Mouse (Mus musculus): ENCODE measurements around the gene Gls. TPM values are rescaled to one million over a fixed set of nuclear protein-coding genes. Genes with fewer than 3 reads are reported as not detected.

Gene Gls
- polyA plus RNA-seq, 1 experiment from 2014 or later, result 45.6 TPM

- H3K27me3 ChIP-seq (ENCODE audit: control insufficient read depth, insufficient read depth, low read length), result no peaks in the 10 kb centered on the region
- H3K9ac ChIP-seq (ENCODE audit: low read length), result no peak overlapping the region
- no peak overlapping the region for H3K4me2 ChIP-seq (ENCODE audit: low read length)
- no peak overlapping the region for H3K4me3 ChIP-seq (ENCODE audit: control insufficient read depth in 1 of 2, insufficient read depth in 1 of 2, low read depth in 1 of 2, low read length in 2 of 2)
- WGBS, result 85% methylated on average over 2 of the region's 2 CpGs
- H3K27ac ChIP-seq (replicated peaks in 1 of 2; ENCODE audit: control insufficient read depth in 1 of 2, insufficient read depth in 1 of 2, low read depth in 2 of 2, low read length in 2 of 2), result no peak overlapping the region
- H3K4me1 ChIP-seq (ENCODE audit: control insufficient read depth in 2 of 2, insufficient read depth in 2 of 2, low read length in 2 of 2), result peaks cover 25 to 31% of the 10 kb centered on the region in 2 experiments
- peaks cover 28% of the 10 kb centered on the region for H3K36me3 ChIP-seq (ENCODE audit: control insufficient read depth, insufficient read depth, low read length)
- no peaks in the 10 kb centered on the region for H3K9me3 ChIP-seq (ENCODE audit: control insufficient read depth, low read length)
- no peak for ATAC-seq (ENCODE audit: insufficient number of reproducible peaks, insufficient read depth, low FRiP score, low read depth)
These were observed 85.6 kb downstream of the Gls start for GRCm38 (mm10) chr1:52147431-52147830.

GRCm38 (mm10) chr1:52146214-52146970 is 86.6 kb downstream of the Gls start:
- H3K9me3 ChIP-seq (ENCODE audit: control insufficient read depth, low read length), result no peaks in the 10 kb centered on the region
- peaks cover 31 to 40% of the 10 kb centered on the region in 2 experiments for H3K4me1 ChIP-seq (ENCODE audit: control insufficient read depth in 2 of 2, insufficient read depth in 2 of 2, low read length in 2 of 2)
- H3K27me3 ChIP-seq (ENCODE audit: control insufficient read depth, insufficient read depth, low read length), result no peaks in the 10 kb centered on the region
- no peak overlapping the region for H3K4me2 ChIP-seq (ENCODE audit: low read length)
- no peak for ATAC-seq (ENCODE audit: insufficient number of reproducible peaks, insufficient read depth, low FRiP score, low read depth)
- no peak overlapping the region for H3K27ac ChIP-seq (replicated peaks in 1 of 2; ENCODE audit: control insufficient read depth in 1 of 2, insufficient read depth in 1 of 2, low read depth in 2 of 2, low read length in 2 of 2)
- H3K4me3 ChIP-seq (ENCODE audit: control insufficient read depth in 1 of 2, insufficient read depth in 1 of 2, low read depth in 1 of 2, low read length in 2 of 2), result no peak overlapping the region
- peaks cover 19% of the 10 kb centered on the region for H3K36me3 ChIP-seq (ENCODE audit: control insufficient read depth, insufficient read depth, low read length)
- H3K9ac ChIP-seq (ENCODE audit: low read length), result no peak overlapping the region
- WGBS, result 48% methylated on average over 12 of the region's 12 CpGs

GRCm38 (mm10) chr1:52144907-52145306 is 88.1 kb downstream of the Gls start:
- Histone ChIP-seq H3K9ac (ENCODE audit: low read length) (no peak overlapping the region), H3K4me3 (ENCODE audit: control insufficient read depth in 1 of 2, insufficient read depth in 1 of 2, low read depth in 1 of 2, low read length in 2 of 2) (no peak overlapping the region), H3K4me1 (ENCODE audit: control insufficient read depth in 2 of 2, insufficient read depth in 2 of 2, low read length in 2 of 2) (peaks cover 22 to 30% of the 10 kb centered on the region in 2 experiments), H3K36me3 (ENCODE audit: control insufficient read depth, insufficient read depth, low read length) (peaks cover 22% of the 10 kb centered on the region), H3K27ac (replicated peaks in 1 of 2; ENCODE audit: control insufficient read depth in 1 of 2, insufficient read depth in 1 of 2, low read depth in 2 of 2, low read length in 2 of 2) (no peak overlapping the region), H3K4me2 (ENCODE audit: low read length) (no peak overlapping the region), H3K9me3 (ENCODE audit: control insufficient read depth, low read length) (no peaks in the 10 kb centered on the region), H3K27me3 (ENCODE audit: control insufficient read depth, insufficient read depth, low read length) (no peaks in the 10 kb centered on the region)
- 86% methylated on average over 10 of the region's 10 CpGs for WGBS
- ATAC-seq (ENCODE audit: insufficient number of reproducible peaks, insufficient read depth, low FRiP score, low read depth), result no peak

- no peak for ATAC-seq (ENCODE audit: insufficient number of reproducible peaks, insufficient read depth, low FRiP score, low read depth)
These were observed 89.4 kb downstream of the Gls start for GRCm38 (mm10) chr1:52143596-52144156.

GRCm38 (mm10) chr1:52143191-52143590 is 89.8 kb downstream of the Gls start:
- Histone ChIP-seq H3K4me1 (ENCODE audit: control insufficient read depth in 2 of 2, insufficient read depth in 2 of 2, low read length in 2 of 2) (peaks cover 13 to 21% of the 10 kb centered on the region in 2 experiments), H3K27me3 (ENCODE audit: control insufficient read depth, insufficient read depth, low read length) (no peaks in the 10 kb centered on the region), H3K36me3 (ENCODE audit: control insufficient read depth, insufficient read depth, low read length) (peaks cover 29% of the 10 kb centered on the region), H3K27ac (replicated peaks in 1 of 2; ENCODE audit: control insufficient read depth in 1 of 2, insufficient read depth in 1 of 2, low read depth in 2 of 2, low read length in 2 of 2) (no peak overlapping the region; a peak in 1 of 4 replicates), H3K4me3 (ENCODE audit: control insufficient read depth in 1 of 2, insufficient read depth in 1 of 2, low read depth in 1 of 2, low read length in 2 of 2) (no peak overlapping the region), H3K9me3 (ENCODE audit: control insufficient read depth, low read length) (no peaks in the 10 kb centered on the region), H3K4me2 (ENCODE audit: low read length) (no peak overlapping the region), H3K9ac (ENCODE audit: low read length) (no peak overlapping the region)
- ATAC-seq (ENCODE audit: insufficient number of reproducible peaks, insufficient read depth, low FRiP score, low read depth), result no peak
- WGBS, result 70% methylated on average over 4 of the region's 4 CpGs

More at GRCm38 (mm10) chr1:52143596-52144156, 89.4 kb downstream of the Gls start:
- peaks cover 29% of the 10 kb centered on the region for H3K36me3 ChIP-seq (ENCODE audit: control insufficient read depth, insufficient read depth, low read length)
- H3K27ac ChIP-seq (replicated peaks in 1 of 2; ENCODE audit: control insufficient read depth in 1 of 2, insufficient read depth in 1 of 2, low read depth in 2 of 2, low read length in 2 of 2), result no peak overlapping the region
- peaks cover 15 to 25% of the 10 kb centered on the region in 2 experiments for H3K4me1 ChIP-seq (ENCODE audit: control insufficient read depth in 2 of 2, insufficient read depth in 2 of 2, low read length in 2 of 2)
- no peaks in the 10 kb centered on the region for H3K27me3 ChIP-seq (ENCODE audit: control insufficient read depth, insufficient read depth, low read length)
- 84% methylated on average over 7 of the region's 7 CpGs for WGBS
- H3K9me3 ChIP-seq (ENCODE audit: control insufficient read depth, low read length), result no peaks in the 10 kb centered on the region
- no peak overlapping the region for H3K9ac ChIP-seq (ENCODE audit: low read length)
- no peak overlapping the region for H3K4me2 ChIP-seq (ENCODE audit: low read length)
- H3K4me3 ChIP-seq (ENCODE audit: control insufficient read depth in 1 of 2, insufficient read depth in 1 of 2, low read depth in 1 of 2, low read length in 2 of 2), result no peak overlapping the region

GRCm38 (mm10) chr1:52142117-52142516 is 90.9 kb downstream of the Gls start:
- Histone ChIP-seq H3K27ac (replicated peaks in 1 of 2; ENCODE audit: control insufficient read depth in 1 of 2, insufficient read depth in 1 of 2, low read depth in 2 of 2, low read length in 2 of 2) (no peak overlapping the region), H3K9me3 (ENCODE audit: control insufficient read depth, low read length) (no peaks in the 10 kb centered on the region), H3K4me2 (ENCODE audit: low read length) (no peak overlapping the region), H3K36me3 (ENCODE audit: control insufficient read depth, insufficient read depth, low read length) (peaks cover 40% of the 10 kb centered on the region), H3K27me3 (ENCODE audit: control insufficient read depth, insufficient read depth, low read length) (no peaks in the 10 kb centered on the region), H3K9ac (ENCODE audit: low read length) (no peak overlapping the region), H3K4me3 (ENCODE audit: control insufficient read depth in 1 of 2, insufficient read depth in 1 of 2, low read depth in 1 of 2, low read length in 2 of 2) (no peak overlapping the region), H3K4me1 (ENCODE audit: control insufficient read depth in 2 of 2, insufficient read depth in 2 of 2, low read length in 2 of 2) (peaks cover 10 to 15% of the 10 kb centered on the region in 2 experiments)
- ATAC-seq (ENCODE audit: insufficient number of reproducible peaks, insufficient read depth, low FRiP score, low read depth), result no peak
- WGBS, result 52% methylated on average over 4 of the region's 4 CpGs

GRCm38 (mm10) chr1:52141482-52141881 is 91.5 kb downstream of the Gls start:
- Histone ChIP-seq H3K27ac (replicated peaks in 1 of 2; ENCODE audit: control insufficient read depth in 1 of 2, insufficient read depth in 1 of 2, low read depth in 2 of 2, low read length in 2 of 2) (no peak overlapping the region; a peak in 1 of 4 replicates), H3K4me3 (ENCODE audit: control insufficient read depth in 1 of 2, insufficient read depth in 1 of 2, low read depth in 1 of 2, low read length in 2 of 2) (no peak overlapping the region), H3K4me2 (ENCODE audit: low read length) (no peak overlapping the region), H3K4me1 (ENCODE audit: control insufficient read depth in 2 of 2, insufficient read depth in 2 of 2, low read length in 2 of 2) (peaks cover 10 to 12% of the 10 kb centered on the region in 2 experiments), H3K9ac (ENCODE audit: low read length) (no peak overlapping the region), H3K9me3 (ENCODE audit: control insufficient read depth, low read length) (no peaks in the 10 kb centered on the region), H3K27me3 (ENCODE audit: control insufficient read depth, insufficient read depth, low read length) (no peaks in the 10 kb centered on the region), H3K36me3 (ENCODE audit: control insufficient read depth, insufficient read depth, low read length) (peaks cover 46% of the 10 kb centered on the region)
- WGBS, result 22% methylated on average over 3 of the region's 3 CpGs
- no peak for ATAC-seq (ENCODE audit: insufficient number of reproducible peaks, insufficient read depth, low FRiP score, low read depth)

All from heart, embryonic 14.5 days (tissue).